Mouse (Mus musculus) hindbrain, embryonic 11.5 days (tissue): ENCODE data around the gene Stag1. TPM values are rescaled to one million over a fixed set of nuclear protein-coding genes. Genes with fewer than 3 reads are reported as not detected.

Experiments
- ATAC-seq: fragments of 200-750 bp; cut with Nextera tagmentation; 2 replicates; pipeline ENCODE4 v1.8.0; 2017; ENCODE audit warnings: mild to moderate bottlenecking, moderate TSS enrichment, moderate library complexity; ENCODE audit not compliant: low FRiP score
- DNase-seq: peaks from one replicate; pipeline ENCODE4 v3.0.0-alpha.2; 2015; ENCODE audit warnings: low spot score
- H3K27ac ChIP-seq: fragments of 300-500 bp; sonication (generic); 2 replicates; pipeline ENCODE4 v1.5.1; 2014; ENCODE audit warnings: mild to moderate bottlenecking, low read depth, low read length
- H3K27me3 ChIP-seq: fragments of 300-500 bp; sonication (generic); 2 replicates; pipeline ENCODE4 v1.6.1; 2014; ENCODE audit warnings: mild to moderate bottlenecking, low read length, moderate library complexity, mixed read lengths; ENCODE audit not compliant: control insufficient read depth, insufficient read depth
- H3K36me3 ChIP-seq: fragments of 300-500 bp; sonication (generic); 2 replicates; pipeline ENCODE4 v1.6.1; 2014; ENCODE audit warnings: mild to moderate bottlenecking, low read length, moderate library complexity, mixed read lengths; ENCODE audit not compliant: control insufficient read depth, insufficient read depth
- H3K4me1 ChIP-seq: fragments of 300-500 bp; sonication (generic); replicated peaks from 2 replicates; pipeline ENCODE4 v1.6.1; 2014; ENCODE audit warnings: low read length, mixed read lengths; ENCODE audit not compliant: control insufficient read depth, insufficient read depth
- H3K4me2 ChIP-seq: fragments of 300-500 bp; sonication (generic); replicated peaks from 2 replicates; pipeline ENCODE4 v1.6.1; 2014; ENCODE audit warnings: mild to moderate bottlenecking, low read depth, low read length
- H3K4me3 ChIP-seq: fragments of 300-500 bp; sonication (generic); 2 replicates; pipeline ENCODE4 v1.5.1; 2014; ENCODE audit warnings: low read depth, low read length
- H3K9ac ChIP-seq: fragments of 300-500 bp; sonication (generic); 2 replicates; pipeline ENCODE4 v1.6.1; 2014; ENCODE audit warnings: low read depth, low read length
- H3K9me3 ChIP-seq: fragments of 300-500 bp; sonication (generic); 2 replicates; pipeline ENCODE4 v1.6.1; 2016; ENCODE audit warnings: low read length; ENCODE audit not compliant: control insufficient read depth
- WGBS: fragments of 180-500 bp; shearing (Covaris S2); extraction: QIAGEN DNeasy Blood & Tissue Kit; methylation state at CpG from one replicate; pipeline ENCODE4 v1.1.7; 2014; 5-methylcytosine and 5-hydroxymethylcytosine counted together
- polyA plus RNA-seq: library from polyadenylated mRNA; unstranded; fragments of >200 nt; fragmentation: Nextera tagmentation; extraction: Ambion mirVana; gene quantifications from 2 replicates; pipeline ENCODE4 v1.2.1, GENCODE M21; 2014

Gene Stag1
- polyA plus RNA-seq, 1 experiment from 2014 or later: 57.4 TPM

DNA sequence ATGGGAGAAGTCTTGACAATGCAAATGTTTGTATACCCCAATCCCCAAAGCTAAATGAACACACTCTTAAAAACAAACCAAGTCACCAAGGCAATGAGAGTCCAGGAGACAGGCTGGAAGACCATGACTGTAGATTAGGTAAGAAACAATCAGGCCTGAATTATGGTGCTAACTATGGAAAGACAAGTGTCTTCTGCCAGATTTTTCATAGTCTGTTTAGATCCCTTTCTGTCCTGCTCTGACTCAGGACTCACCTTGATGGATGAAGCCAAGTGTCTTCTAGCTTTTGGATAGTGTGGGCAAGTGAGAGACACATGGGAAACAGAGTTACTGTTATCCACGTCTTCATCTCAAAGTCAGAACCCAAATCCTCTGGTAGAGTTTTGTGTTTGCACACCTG is 26.1 kb upstream of the Stag1 start:
- H3K27ac ChIP-seq: no peak overlapping the region
- H3K4me2 ChIP-seq: no peak overlapping the region; the same call in 1 of the 2 replicates
- H3K4me1 ChIP-seq: peaks cover 2% of the 10 kb centered on the region; the same call in 1 of the 2 replicates
- DNase-seq (no peak), ATAC-seq (peak; percentile 5; the same call in 1 of the 2 replicates)
- H3K4me3 ChIP-seq: no peak overlapping the region
- WGBS: 78% methylated on average over 1 of the region's 1 CpGs
- no peak overlapping the region for H3K9ac ChIP-seq
- no peaks in the 10 kb centered on the region for H3K36me3 ChIP-seq
- no peaks in the 10 kb centered on the region for H3K27me3 ChIP-seq
- no peaks in the 10 kb centered on the region for H3K9me3 ChIP-seq

DNA sequence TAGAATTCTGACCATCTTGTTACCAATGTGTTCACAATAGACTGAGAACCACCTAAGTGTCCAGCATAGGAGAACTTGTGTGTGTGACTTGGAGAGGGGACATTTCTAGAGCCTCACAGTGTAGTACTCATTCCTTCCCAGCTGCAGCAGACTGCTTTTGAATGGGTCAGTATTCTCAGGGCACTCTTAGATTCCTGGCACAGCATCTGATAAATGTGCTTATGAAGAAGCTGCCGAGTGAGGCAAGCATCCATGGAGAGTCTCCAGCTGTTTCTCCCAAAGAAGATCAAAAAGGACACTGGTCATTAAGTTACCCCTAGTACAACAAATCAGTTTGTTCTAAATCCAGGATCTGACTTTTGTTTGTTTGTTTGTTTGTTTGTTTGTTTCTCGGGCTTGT is 24.3 kb upstream of the Stag1 start:
- ATAC-seq: no peak
- Histone ChIP-seq H3K36me3 (no peaks in the 10 kb centered on the region), H3K27me3 (no peaks in the 10 kb centered on the region), H3K27ac (no peak overlapping the region), H3K4me2 (no peak overlapping the region), H3K4me3 (no peak overlapping the region), H3K9ac (no peak overlapping the region), H3K4me1 (peaks cover 2% of the 10 kb centered on the region; the same call in 1 of the 2 replicates), H3K9me3 (no peaks in the 10 kb centered on the region)
- 83% methylated on average over 2 of the region's 2 CpGs for WGBS
- no peak for DNase-seq

DNA sequence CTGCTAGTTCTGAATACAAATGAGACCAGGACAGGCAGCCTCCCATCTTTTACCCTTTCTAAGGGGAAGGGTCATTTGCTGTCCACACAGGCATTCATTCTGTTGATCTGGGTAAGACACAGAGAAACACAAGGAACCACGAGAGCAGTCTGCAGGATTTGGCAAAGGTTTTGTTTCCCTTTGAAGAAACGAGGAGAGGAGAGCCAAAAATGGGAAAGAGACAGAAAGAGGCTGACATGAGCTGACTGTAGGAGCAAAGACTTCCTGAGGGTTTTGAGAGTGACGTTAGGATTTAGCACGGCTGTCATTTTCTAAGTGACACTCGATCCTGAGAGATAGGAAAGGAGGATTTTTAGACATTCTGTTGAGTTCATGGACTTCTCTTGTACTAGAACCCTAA is 23.7 kb upstream of the Stag1 start:
- no peak overlapping the region for H3K4me3 ChIP-seq
- ATAC-seq (no peak), DNase-seq (no peak)
- H3K4me1 ChIP-seq: peaks cover 2% of the 10 kb centered on the region; the same call in 1 of the 2 replicates
- no peak overlapping the region for H3K4me2 ChIP-seq
- no peak overlapping the region for H3K9ac ChIP-seq
- WGBS: 58% methylated on average over 5 of the region's 5 CpGs
- no peak overlapping the region for H3K27ac ChIP-seq
- H3K27me3 ChIP-seq: no peaks in the 10 kb centered on the region
- no peaks in the 10 kb centered on the region for H3K9me3 ChIP-seq
- no peaks in the 10 kb centered on the region for H3K36me3 ChIP-seq

DNA sequence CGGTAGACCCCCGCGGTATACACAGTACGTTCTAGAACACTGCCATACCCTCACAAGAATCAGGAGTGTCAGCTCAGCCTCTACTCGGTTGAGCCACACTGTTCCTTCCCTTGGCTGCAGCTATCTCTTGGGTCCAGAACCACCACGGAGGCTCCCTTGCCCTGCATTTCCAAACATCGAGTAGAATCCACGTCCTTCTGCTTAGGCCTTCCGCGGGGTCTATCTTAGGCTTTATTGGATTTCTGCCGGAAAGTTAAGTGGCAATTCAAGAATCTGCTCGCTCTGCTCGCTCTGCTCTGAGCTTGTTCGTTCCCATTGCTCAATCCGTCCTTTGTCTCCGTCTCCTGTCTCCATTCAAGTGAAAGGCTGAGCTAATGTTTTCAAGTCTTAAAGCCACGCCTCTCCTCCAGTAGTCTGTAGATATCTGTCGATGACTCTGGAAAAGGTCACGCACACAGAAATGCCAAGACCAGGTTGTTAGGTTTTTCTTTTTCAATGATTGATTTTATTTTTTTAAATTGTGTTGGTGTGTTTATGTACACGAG is 17.3 kb upstream of the Stag1 start:
- WGBS: 57% methylated on average over 20 of the region's 20 CpGs
- ATAC-seq (no peak), DNase-seq (no peak)
- Histone ChIP-seq H3K4me3 (no peak overlapping the region), H3K36me3 (no peaks in the 10 kb centered on the region), H3K27ac (no peak overlapping the region), H3K9ac (no peak overlapping the region), H3K27me3 (no peaks in the 10 kb centered on the region), H3K4me1 (0 out of 2 replicates have a peak, but pooled peaks cover 4% of the 10 kb centered on the region), H3K9me3 (no peaks in the 10 kb centered on the region), H3K4me2 (no peak overlapping the region)

DNA sequence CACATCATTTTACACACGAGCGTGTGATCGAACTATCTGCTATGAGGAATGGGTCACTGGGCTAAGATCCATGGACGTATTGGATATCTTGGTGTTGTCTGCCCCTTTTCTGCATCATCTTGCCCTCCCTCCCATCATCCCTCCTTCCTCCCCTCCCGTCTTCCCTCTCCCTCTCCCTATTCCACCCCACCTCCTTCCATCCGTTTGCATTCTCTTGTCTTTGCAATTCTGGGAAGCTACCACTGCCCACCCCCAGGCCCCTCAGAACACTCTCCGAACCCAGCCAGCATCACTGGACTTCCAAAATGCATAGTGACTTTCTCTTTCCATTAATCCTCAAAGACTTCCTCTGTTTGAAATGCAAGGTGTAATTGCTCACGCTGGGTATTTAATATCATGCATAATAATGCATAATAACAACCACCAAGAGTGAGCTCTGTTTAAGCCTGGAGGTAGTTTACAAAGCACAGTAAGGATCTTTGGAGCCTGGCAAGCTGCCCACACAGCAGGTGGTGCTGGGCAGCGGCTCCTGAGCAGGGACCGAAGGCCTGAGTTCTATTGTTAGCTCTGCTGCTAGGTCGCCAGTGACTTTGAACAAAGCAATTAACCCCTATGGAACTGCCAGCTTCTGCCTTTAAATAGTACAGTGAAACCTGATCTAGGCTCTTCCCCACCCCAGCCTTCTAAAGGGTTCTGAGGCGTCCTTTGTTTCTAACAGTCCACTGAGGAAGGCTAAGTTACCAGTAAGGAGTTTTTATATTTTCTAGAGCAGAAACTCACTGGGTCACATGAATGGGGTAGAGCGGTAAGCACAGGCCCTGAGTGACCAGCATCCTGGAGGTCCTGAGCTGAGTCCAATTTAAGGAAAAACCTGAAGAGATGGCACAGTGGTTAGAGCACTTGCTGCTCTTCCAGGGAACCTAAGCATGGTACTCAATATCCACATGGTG is 15.8 kb upstream of the Stag1 start:
- no peak overlapping the region for H3K4me2 ChIP-seq
- no peak overlapping the region for H3K27ac ChIP-seq
- H3K27me3 ChIP-seq: no peaks in the 10 kb centered on the region
- H3K4me1 ChIP-seq: 0 out of 2 replicates have a peak, but pooled peaks cover 4% of the 10 kb centered on the region
- no peak overlapping the region for H3K4me3 ChIP-seq
- ATAC-seq (peak; percentile 51; the same call in 1 of the 2 replicates), DNase-seq (peak; percentile 54)
- H3K9me3 ChIP-seq: no peaks in the 10 kb centered on the region
- no peak overlapping the region for H3K9ac ChIP-seq
- H3K36me3 ChIP-seq: no peaks in the 10 kb centered on the region
- WGBS: 32% methylated on average over 13 of the region's 13 CpGs

DNA sequence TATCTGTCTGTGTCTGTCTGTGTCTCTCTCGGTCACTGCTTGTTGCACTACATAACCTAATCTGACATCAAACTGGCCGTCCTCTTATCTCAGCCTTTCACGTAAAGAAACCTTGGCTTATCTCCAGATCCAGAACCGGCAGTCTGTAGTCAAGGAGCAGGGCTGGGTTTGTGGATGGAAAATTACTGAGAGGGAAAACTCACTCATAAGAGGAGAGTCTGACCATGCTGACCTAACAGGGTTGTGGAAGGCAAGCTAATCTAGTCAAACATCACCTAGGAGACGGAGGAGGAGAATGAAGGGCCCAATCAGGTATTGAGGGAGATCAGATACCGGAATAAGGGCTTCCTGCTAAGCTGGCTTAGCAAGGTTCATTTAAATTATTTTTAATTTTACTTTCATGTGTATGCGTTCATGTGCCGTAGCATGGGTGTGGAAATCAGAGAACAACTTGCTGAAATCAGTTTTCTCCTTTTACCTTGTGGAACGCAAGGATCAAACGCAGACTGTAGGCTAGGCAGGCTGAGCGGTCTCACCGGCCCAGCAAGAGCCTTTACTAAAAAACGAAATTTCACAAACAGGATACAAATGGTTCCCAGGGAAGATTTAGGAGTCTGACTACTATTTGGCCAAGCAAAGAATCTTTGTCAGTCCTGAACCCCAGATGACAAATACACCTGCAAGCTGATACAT is 14.6 kb upstream of the Stag1 start:
- H3K9me3 ChIP-seq: no peaks in the 10 kb centered on the region
- no peaks in the 10 kb centered on the region for H3K36me3 ChIP-seq
- no peak overlapping the region for H3K9ac ChIP-seq
- ATAC-seq (no peak), DNase-seq (no peak)
- 74% methylated on average over 13 of the region's 13 CpGs for WGBS
- no peak overlapping the region for H3K4me3 ChIP-seq
- H3K4me1 ChIP-seq: 0 out of 2 replicates have a peak, but pooled peaks cover 4% of the 10 kb centered on the region
- H3K4me2 ChIP-seq: no peak overlapping the region
- no peaks in the 10 kb centered on the region for H3K27me3 ChIP-seq
- no peak overlapping the region for H3K27ac ChIP-seq

DNA sequence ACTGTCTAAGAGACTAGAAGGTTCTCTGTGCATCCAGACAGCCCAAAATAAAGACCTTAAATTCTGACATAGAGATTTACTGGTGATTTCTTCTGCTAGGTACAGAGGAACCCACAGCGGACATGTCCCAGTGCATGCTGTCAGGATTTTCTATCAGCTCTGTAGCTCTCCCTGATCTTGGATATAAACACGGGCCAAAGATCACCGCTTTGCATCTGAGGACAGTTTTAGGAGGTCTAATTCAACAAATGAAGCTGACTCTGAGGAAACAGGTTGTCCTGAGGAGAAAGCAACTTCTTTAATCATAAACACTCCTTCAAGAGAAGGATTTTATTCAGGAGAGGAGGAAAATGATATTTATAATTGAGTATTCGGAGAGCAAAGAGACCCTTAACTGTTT is 13.6 kb upstream of the Stag1 start:
- Histone ChIP-seq H3K4me1 (0 out of 2 replicates have a peak, but pooled peaks cover 4% of the 10 kb centered on the region), H3K4me2 (no peak overlapping the region), H3K9me3 (no peaks in the 10 kb centered on the region), H3K36me3 (no peaks in the 10 kb centered on the region), H3K9ac (no peak overlapping the region), H3K27ac (no peak overlapping the region), H3K4me3 (no peak overlapping the region), H3K27me3 (no peaks in the 10 kb centered on the region)
- DNase-seq (no peak), ATAC-seq (no peak)
- WGBS: 92% methylated on average over 4 of the region's 4 CpGs

DNA sequence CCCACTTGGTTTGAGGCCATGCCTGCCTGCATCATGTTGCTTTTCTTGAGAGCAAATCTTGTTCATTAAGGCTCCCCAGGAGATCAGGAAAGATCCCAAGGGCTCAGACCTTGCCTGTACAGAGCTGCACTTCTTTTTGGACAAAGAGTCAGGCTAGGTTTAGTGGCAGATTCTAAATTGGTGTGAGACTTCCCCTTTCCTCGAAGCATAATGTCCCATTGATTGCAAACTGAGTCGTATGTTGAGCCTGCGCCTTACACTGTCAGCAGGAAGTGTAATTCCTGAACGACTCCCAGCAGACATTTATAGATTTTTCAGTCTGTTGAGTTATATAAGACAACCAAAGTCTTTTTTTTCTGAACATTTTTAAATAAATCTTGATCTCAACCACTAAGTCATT is 7.1 kb upstream of the Stag1 start:
- Histone ChIP-seq H3K27me3 (no peaks in the 10 kb centered on the region), H3K9me3 (no peaks in the 10 kb centered on the region), H3K4me1 (no peaks in the 10 kb centered on the region), H3K36me3 (no peaks in the 10 kb centered on the region), H3K27ac (no peak overlapping the region), H3K4me3 (no peak overlapping the region), H3K4me2 (no peak overlapping the region), H3K9ac (no peak overlapping the region)
- ATAC-seq: no peak
- WGBS: 85% methylated on average over 4 of the region's 4 CpGs
- no peak for DNase-seq
